Mouse (Mus musculus) adrenal gland, adult (tissue): ENCODE results near the gene Zmym3.

Experiments used
- DNase-seq, 2 experiments: peaks; one replicate each; pipeline ENCODE4 v3.0.0; 2022 to 2023; ENCODE audit warnings: low spot score in 1 of 2; ENCODE audit not compliant: inconsistent age in 2 of 2

Gene Zmym3

GRCm38 (mm10) chrX:101420700-101421095 lies at the start of gene Zmym3:
Gene Zmym3 (minus strand): TSS chrX:101420849.
- no peak for DNase-seq

GRCm38 (mm10) chrX:101451591-101451990 lies 30.9 kb upstream of the Zmym3 start:
- no peak for DNase-seq

DNA sequence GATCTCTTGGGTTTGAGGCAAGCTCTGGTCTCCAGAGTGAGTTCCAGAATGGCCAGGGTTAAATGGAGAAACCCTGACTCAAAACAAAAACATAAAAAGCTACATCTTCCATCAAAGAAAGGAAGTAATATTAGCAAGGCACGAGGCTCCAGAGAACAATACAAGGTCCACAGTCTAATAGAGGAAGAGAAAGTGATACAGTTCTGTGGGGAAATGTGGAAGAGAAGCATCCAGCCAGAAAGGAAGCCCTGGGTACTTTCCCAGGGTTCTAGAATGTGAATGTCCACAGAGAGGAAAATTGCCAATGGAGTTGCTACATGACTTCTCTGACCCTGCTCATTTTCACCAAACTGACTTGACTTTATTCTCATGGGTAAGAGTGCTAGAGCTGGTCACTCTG lies 30.5 kb upstream of the Zmym3 start:
- DNase-seq: no peak

GRCm38 (mm10) chrX:101448886-101449475 lies 28.3 kb upstream of the Zmym3 start, which contains the start of gene Itgb1bp2:
Gene Itgb1bp2 (plus strand): TSS chrX:101449088.
- no peak for DNase-seq

- DNase-seq: no peak
These were observed 9.3 kb upstream of the Zmym3 start for GRCm38 (mm10) chrX:101429976-101430375.

GRCm38 (mm10) chrX:101429142-101429949 lies 8.7 kb upstream of the Zmym3 start, which contains the start of gene Nono:
Gene Nono (plus strand): TSS chrX:101429318.
- DNase-seq: peak; percentile 88 to 93

- DNase-seq: no peak
These were observed 8.1 kb upstream of the Zmym3 start for GRCm38 (mm10) chrX:101428785-101429141.

DNA sequence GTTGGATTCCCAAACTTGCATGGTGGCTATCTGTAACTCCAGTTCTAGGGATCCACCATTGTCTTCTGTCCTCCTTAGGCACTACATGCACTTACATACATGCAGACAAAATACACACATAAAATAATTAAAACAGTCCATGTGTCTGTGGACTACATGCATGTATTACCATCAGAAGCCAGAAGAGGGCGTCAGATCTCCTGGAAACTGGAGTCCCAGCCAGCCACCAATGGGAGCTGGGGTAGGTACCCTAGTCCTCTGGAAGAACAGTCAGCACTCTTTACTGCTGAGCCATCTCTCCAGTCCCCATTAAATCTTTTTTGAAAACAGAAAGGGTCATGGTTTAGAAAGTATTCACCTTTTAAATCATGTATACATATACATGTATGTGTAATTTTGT lies 7.1 kb upstream of the Zmym3 start:
- peak; percentile 27 to 75 for DNase-seq

- peak in 1 of 2 experiments; percentile 54 for DNase-seq
These were observed 2.8 kb upstream of the Zmym3 start for GRCm38 (mm10) chrX:101423462-101423861.

DNA sequence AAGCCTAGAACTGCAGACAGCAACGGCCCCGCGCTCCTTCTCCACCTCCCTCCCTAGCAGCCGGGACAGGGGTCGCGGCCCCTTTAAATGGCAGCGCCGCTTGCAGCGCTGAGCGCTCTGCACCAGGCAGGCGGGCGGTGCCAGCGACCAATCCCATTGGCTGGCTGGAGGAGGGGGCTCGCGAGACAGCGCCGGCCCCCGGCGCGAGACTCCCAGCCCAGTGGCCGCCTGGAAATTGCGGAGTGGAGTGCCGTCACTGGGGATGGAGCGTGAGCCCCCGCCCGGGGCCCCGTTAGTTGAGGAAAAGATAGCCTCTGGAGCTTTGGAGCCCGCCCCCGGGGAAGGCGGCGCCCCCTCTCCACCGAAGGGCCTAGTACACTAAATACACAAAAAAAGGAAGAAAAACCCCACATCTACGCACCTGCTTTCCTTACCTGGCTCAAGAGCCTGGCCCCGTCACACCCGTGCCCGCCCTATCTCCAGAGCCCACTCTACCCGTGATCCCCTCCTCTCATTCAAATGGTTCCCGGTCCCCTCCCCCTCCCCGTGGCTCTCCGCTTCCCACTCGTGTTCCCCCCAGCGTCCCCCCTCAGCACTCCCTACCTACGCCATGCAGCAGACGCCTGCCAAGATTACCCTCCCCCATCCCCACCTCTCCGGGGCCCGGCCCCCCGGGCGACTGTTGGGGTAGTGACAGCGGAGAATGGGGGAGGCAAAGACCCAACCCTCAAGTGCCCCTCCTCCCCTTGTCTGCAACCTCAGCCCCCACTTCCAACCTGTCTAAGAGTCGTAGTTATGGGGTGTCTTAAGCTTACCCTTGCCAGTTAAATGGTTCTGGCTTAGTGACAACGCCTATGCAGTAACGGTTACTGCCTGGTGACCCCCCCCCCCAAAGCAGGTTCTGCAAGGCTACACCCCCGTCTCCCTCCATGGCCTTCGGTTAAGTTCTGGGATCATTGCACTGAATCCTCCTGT lies 637 bp downstream of the Zmym3 start:
- peak; percentile 90 to 92 for DNase-seq

- peak; percentile 60 to 75 for DNase-seq
These were observed 1.5 kb downstream of the Zmym3 start for GRCm38 (mm10) chrX:101418946-101419724.

DNA sequence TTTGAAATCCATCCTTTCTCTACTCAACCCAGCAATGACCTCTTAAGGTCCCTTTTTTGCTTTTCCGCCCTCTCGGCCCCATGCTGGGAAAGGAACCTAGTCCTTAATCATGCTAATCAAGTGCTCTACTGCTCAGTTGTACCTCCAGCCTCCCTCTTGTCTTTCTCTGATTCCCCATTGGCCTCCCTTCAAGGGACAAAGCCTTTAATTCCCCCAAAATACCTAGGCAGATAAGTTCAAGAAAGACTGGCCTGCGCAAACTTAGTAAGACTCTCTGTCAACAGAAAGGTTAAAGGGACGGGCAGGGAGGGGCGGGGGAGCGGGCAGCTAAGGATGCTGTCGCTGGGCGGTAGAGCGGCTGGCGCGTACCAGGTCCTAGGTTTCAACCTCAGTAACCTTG lies 24.2 kb downstream of the Zmym3 start:
- DNase-seq: no peak

GRCm38 (mm10) chrX:101394341-101394740 lies 26.3 kb downstream of the Zmym3 start:
- DNase-seq: no peak

DNA sequence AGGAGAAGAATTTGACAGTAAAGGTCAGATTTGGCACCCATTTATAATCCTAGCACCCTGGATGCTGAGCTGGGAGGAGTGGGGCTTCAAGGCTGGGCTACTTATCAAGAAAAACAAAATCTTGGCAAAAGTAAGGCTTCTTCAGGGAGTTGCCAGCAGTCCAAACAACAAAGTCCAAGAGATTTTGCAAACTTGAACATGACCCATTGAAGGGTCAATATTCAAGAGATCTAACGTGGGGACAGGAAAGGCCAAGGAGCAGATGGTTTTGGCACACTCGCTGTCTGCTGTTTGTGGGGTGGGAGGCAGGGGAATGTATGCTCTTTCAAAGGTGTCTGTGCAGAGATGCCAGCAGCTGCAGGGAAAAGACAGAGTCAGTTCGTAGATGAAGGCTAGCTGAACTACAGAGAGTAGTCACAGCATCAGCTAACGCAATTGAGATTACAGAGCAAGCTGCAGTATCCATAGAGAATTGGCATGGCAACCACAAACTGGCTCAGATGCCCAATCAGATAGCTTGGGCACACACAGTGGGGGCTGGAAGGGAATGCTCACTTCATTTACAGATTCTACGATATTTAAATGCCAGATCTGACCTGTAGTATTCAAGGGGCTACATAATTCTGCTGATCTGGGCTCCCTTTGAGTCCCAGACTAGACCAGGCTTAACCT lies 31.6 kb downstream of the Zmym3 start:
- no peak for DNase-seq

GRCm38 (mm10) chrX:101386222-101386621 lies 34.4 kb downstream of the Zmym3 start:
- DNase-seq: no peak

GRCm38 (mm10) chrX:101384439-101385137 lies 36.1 kb downstream of the Zmym3 start:
- DNase-seq: no peak

DNA sequence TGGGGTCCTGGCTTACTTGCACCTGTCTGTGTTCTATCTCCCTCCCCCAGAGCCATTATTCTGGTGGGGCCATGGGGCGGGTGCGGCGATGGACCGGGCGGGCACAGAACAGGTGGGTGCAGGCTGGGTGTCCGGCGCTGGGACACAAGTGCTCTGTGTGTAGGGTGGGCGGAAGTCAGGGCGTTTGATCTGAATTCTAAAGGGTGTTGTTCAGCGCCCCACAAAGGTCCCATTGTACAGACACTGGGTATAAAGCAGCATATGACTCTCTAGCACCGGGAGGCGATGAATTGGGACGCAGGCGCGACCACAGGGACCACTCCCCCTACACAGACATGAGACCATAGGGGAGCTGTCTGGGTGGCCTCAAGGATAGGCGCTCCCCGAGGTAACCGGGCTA lies 37.2 kb downstream of the Zmym3 start:
- DNase-seq: no peak

DNA sequence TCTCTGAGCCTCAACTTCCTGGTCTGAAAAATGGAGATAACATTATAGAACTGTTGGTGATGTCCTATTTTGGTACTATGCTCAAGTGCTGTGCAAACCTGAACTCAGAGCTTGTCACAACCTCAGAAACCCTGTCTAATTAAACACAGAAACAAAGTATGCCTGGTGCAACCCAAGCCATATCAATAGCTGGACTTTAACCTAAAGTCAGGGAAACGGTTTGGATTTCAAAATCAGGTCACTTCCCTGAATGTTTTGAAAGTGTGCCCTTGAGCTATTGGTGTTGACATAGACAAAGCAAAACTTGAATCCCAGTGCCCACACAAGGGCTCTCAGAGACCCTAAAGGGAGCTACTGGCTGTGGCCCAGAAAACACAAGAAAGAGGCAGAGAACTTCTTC lies 40.9 kb downstream of the Zmym3 start:
- no peak for DNase-seq

DNA sequence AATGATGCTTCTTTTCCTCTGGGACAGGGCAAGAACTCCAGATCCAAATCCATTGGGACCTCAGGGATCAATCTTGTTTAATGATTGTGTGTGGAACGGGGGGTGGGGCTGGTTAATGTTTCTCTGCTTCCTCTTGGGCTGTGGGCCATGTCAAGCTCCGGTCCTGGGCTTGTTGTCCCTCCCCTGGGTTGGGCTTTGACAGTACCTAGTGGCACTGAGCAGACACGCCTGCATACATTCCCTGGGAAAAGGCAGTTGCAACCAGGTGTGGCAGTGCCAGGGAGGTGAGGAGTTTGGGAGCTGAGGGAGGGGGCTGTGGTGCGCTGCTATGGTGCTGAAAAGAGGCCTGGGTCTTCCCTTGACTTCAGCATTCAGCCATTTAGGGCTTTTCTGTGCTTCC lies 43.6 kb downstream of the Zmym3 start:
- DNase-seq: no peak
